Mouse (Mus musculus) adrenal gland (tissue): ENCODE data around the gene Zbtb45.

Experiments
- intact Hi-C: fragments of 180-260 bp; cut with DNase I; formaldehyde crosslinking; loops from one replicate; pipeline ENCODE4 v1.15.1; 2025

Zbtb45 gene

GRCm38 (mm10) chr7:12957511-12957910 lies 52.3 kb downstream of the Zbtb45 start:
- intact Hi-C loops: no loop called here

GRCm38 (mm10) chr7:12954896-12955295 lies 54.9 kb downstream of the Zbtb45 start:
- intact Hi-C loops: no loop called here
